Mouse (Mus musculus): ENCODE results near the gene Specc1.
A peak's percentile ranks its signal among the peaks of the same experiment; 100 is the strongest.

Specc1 gene

GRCm38 (mm10) chr11:62187074-62187473 is 230.5 kb downstream of the Specc1 start:
- DNase-seq: no peak

GRCm38 (mm10) chr11:62192050-62192449 is 235.5 kb downstream of the Specc1 start:
- DNase-seq: no peak

GRCm38 (mm10) chr11:62193116-62193515 is 236.6 kb downstream of the Specc1 start:
- DNase-seq: no peak

- no peak for DNase-seq
Measured at GRCm38 (mm10) chr11:62194217-62194616, 237.7 kb downstream of the Specc1 start.

- DNase-seq: no peak
Measured at GRCm38 (mm10) chr11:62200901-62201512, 244.4 kb downstream of the Specc1 start.

GRCm38 (mm10) chr11:62202645-62203044 is 246.1 kb downstream of the Specc1 start:
- DNase-seq: no peak

GRCm38 (mm10) chr11:62209111-62209510 is 252.5 kb downstream of the Specc1 start:
- DNase-seq: no peak

- DNase-seq: no peak
Measured at GRCm38 (mm10) chr11:62209891-62210290, 253.3 kb downstream of the Specc1 start.

GRCm38 (mm10) chr11:62213384-62213989 is 256.9 kb downstream of the Specc1 start:
- no peak for DNase-seq

GRCm38 (mm10) chr11:62215107-62215506 is 258.5 kb downstream of the Specc1 start:
- no peak for DNase-seq

- no peak for DNase-seq
Measured at GRCm38 (mm10) chr11:62217751-62218150, 261.2 kb downstream of the Specc1 start.

- no peak for DNase-seq
Measured at GRCm38 (mm10) chr11:62220756-62221510, 264.4 kb downstream of the Specc1 start.

- DNase-seq: no peak
Measured at GRCm38 (mm10) chr11:62223416-62223815, 266.9 kb downstream of the Specc1 start.

GRCm38 (mm10) chr11:62223962-62224361 is 267.4 kb downstream of the Specc1 start:
- no peak for DNase-seq

- DNase-seq: no peak
Measured at GRCm38 (mm10) chr11:62224797-62225196, 268.2 kb downstream of the Specc1 start.

- DNase-seq: no peak
Measured at GRCm38 (mm10) chr11:62240631-62241261, 284.2 kb downstream of the Specc1 start.

GRCm38 (mm10) chr11:62243871-62244270 is 287.3 kb downstream of the Specc1 start:
- DNase-seq: no peak

GRCm38 (mm10) chr11:62244471-62244870 is 287.9 kb downstream of the Specc1 start:
- no peak for DNase-seq

GRCm38 (mm10) chr11:62247759-62248400 is 291.3 kb downstream of the Specc1 start:
- no peak for DNase-seq

- peak; percentile 37 for DNase-seq
Measured at GRCm38 (mm10) chr11:62248401-62249244, 292.1 kb downstream of the Specc1 start, which contains the start of gene Adora2b. Adora2b (plus strand) TSS chr11:62248984.

GRCm38 (mm10) chr11:62249266-62250037 is 292.9 kb downstream of the Specc1 start:
- peak; percentile 15 for DNase-seq

Data from right cerebral cortex, postnatal 25 days (tissue).